Mouse (Mus musculus): ENCODE results near the gene Dennd1c.

Gene Dennd1c

DNA sequence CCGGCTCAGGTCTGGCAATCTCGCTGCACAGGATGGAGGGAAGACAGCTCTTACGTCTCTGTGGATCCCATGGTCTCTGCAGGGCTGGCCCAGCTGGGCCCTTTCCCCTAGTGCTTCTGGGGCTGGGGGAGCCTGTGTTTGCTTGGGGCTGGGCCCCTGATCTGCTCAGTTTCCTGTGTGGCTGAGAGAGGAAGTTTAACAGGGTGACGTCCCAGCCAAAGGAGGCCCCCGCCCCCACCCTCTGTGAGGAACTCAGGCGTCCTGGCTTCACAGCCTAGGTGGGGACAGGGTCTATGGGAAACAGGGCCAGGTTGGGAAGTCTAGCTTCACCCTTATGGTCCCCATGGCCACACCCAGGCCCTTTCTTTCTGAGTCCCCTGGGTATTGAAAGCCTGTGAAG lies at the start of gene Dennd1c:
TSS of gene Dennd1c (minus strand) at position 179 of the 400 bp plus-strand sequence.
- DNase-seq (ENCODE audit: low spot score), result no peak

DNA sequence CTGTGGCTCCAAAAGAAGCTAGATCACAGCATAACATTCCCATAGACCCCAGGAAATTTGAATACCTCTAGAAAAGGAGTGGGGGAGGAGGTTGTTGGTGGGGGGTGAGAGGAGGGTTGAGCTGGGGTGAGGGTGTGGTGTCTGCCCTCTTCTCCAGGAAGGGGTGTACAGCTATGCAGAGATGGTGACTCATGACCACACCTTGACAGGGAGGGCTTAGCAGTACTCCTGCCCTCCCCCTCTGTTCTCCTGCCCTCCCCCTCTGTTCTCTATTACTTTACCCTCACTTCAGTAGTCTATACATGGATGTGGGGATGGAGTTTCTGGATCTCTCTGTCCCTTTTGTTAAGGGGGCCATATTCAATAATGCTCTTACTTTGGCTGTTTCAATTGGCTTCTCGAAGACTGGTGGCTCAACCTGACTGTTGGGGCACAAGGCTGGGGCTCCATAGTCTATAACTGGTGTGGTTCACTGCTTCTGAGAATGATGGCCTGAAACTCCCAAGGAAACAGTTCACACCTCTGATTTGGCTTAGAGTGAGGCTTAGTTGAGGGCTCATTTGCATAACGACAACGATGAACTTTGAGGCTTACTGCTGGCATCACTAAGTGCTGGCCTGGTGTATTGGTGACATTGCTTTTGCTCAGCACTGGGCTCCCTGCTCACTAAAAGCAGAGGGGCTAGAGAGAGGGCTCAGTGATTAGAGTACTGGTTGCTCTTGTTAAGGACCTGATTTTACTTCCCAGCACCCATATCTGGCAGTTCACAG lies 47.7 kb upstream of the Dennd1c start:
- DNase-seq (ENCODE audit: low spot score), result no peak

- DNase-seq (ENCODE audit: low spot score), result no peak
These were observed 46.5 kb upstream of the Dennd1c start for GRCm38 (mm10) chr17:57124792-57125191.

DNA sequence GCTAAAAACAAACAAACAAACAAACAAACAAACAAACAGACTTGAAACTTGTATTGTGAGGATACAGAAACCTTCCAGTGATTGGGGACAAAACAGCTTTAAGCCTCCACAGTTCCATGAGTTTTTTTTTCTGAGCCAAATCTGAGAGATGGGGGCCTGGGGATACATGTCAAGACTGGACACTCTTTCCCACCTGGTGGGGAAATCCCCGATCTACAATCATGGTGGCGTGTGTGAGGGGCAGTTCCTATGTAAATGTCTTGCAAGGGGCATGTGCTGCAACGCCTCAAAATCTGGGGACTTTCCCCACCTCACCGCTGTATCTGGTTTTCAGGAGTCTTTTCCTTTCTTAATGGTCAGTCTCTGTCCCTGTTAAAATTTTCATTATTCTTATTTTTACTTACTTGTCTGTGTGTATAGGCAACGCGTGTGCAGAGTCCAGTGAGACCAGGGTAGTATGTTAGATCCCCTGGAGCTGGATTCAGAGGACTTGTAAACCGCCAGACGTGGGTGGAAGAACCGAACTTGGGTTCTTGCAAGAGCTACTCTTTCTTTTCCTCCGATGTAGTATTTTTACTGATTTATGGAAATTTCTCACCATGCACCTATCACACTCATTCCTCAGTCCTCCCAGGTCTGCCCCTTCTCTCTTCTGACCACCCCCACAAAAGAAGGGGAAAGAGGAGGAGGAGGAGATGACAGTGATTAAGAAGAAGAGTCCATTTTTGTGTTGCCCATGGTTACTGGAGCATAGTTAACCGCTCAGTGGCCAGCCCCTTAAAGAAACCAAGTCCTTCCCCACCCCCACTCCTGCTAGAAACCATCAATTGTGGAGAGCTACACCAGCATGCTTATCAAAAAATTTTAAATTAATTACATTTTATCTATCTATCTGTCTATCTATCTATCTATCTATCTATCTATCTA lies 45.1 kb upstream of the Dennd1c start:
- DNase-seq (ENCODE audit: low spot score), result no peak

GRCm38 (mm10) chr17:57121856-57122255 lies 43.5 kb upstream of the Dennd1c start:
- no peak for DNase-seq (ENCODE audit: low spot score)

- peak; percentile 60 for DNase-seq (ENCODE audit: low spot score)
These were observed 40.4 kb upstream of the Dennd1c start for GRCm38 (mm10) chr17:57118524-57119349.

DNA sequence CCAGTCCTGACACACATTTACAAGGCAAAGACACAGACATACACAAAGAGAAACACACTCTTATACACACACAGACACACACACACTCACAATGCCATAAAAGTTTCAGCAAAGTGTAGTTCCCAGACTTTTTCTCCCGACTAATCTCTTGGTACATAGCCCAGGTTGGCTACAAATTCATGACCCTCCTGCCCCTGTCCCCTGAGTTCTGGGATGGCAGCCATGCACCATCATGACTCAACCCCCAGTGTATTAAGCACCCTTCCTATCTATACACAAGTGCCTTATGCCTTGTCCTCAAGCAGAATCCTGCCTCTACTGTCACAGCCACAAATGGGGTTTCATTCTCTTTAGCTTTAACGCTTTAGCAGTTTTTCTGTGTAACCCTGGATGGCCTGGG lies 38.5 kb upstream of the Dennd1c start:
- no peak for DNase-seq (ENCODE audit: low spot score)

GRCm38 (mm10) chr17:57112768-57113474 lies 34.6 kb upstream of the Dennd1c start:
- DNase-seq (ENCODE audit: low spot score), result no peak

- DNase-seq (ENCODE audit: low spot score), result no peak
These were observed 31.7 kb upstream of the Dennd1c start for GRCm38 (mm10) chr17:57110005-57110404.

DNA sequence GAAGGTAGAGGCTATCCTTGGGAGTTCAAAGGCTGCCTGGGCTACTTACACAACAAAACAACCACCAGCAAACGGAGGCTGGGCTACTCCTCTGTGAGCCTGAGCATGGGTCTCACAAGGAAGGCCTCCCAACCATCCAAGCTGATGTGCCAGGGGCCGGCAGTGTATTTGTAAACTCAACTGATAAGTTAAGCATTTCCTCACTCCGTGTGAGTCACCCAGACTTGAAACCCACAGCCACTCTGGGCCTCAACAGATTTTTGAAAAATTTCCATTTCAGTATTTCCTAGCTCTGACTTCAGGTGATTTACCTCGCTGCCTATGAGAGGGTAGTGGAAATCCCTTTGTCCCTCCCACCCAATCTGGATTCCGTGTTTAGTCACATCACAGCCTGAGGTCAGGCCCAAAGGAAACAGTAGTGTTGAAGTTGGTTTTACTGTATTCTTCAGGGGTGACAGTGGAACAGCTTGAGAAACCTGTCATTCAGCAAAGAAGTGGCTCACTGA lies 30.4 kb upstream of the Dennd1c start:
- DNase-seq (ENCODE audit: low spot score), result no peak

- DNase-seq (ENCODE audit: low spot score), result no peak
These were observed 29.8 kb upstream of the Dennd1c start for GRCm38 (mm10) chr17:57108040-57108665.

DNA sequence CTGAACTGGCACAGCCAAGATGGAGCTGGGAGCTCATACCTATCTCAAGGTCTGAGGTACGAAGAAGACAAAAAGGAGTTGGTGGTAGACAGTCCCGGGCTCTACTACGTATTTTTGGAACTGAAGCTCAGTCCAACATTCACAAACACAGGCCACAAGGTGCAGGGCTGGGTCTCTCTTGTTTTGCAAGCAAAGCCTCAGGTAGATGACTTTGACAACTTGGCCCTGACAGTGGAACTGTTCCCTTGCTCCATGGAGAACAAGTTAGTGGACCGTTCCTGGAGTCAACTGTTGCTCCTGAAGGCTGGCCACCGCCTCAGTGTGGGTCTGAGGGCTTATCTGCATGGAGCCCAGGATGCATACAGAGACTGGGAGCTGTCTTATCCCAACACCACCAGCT lies 28.8 kb upstream of the Dennd1c start:
- DNase-seq (ENCODE audit: low spot score), result no peak

GRCm38 (mm10) chr17:57106035-57106368 lies 27.7 kb upstream of the Dennd1c start:
- DNase-seq (ENCODE audit: low spot score), result no peak

GRCm38 (mm10) chr17:57105181-57106034 lies 27.1 kb upstream of the Dennd1c start, which contains the start of gene Tnfsf9:
Gene Tnfsf9, plus strand, starts transcription at chr17:57105325.
- no peak for DNase-seq (ENCODE audit: low spot score)

- DNase-seq (ENCODE audit: low spot score), result no peak
These were observed 26.2 kb upstream of the Dennd1c start for GRCm38 (mm10) chr17:57104496-57104895.

DNA sequence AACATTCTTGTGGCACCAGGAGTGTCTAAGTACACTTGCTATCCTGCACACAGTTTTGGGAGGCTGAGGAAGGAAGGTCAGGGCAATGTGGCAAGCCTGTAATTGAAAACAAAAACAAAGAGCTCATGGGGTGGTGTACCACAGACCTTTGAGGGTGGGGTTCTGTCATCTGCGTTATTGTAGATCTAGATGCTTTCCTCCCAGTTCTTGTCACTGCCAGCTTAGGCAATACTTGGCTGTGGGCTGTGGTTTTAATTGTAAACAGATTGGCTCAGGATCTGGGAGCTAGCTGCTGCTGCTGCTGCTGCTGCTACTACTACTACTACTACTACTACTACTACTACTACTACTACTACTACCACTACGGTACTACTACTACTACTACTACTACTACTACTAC lies 24.0 kb upstream of the Dennd1c start:
- no peak for DNase-seq (ENCODE audit: low spot score)

DNA sequence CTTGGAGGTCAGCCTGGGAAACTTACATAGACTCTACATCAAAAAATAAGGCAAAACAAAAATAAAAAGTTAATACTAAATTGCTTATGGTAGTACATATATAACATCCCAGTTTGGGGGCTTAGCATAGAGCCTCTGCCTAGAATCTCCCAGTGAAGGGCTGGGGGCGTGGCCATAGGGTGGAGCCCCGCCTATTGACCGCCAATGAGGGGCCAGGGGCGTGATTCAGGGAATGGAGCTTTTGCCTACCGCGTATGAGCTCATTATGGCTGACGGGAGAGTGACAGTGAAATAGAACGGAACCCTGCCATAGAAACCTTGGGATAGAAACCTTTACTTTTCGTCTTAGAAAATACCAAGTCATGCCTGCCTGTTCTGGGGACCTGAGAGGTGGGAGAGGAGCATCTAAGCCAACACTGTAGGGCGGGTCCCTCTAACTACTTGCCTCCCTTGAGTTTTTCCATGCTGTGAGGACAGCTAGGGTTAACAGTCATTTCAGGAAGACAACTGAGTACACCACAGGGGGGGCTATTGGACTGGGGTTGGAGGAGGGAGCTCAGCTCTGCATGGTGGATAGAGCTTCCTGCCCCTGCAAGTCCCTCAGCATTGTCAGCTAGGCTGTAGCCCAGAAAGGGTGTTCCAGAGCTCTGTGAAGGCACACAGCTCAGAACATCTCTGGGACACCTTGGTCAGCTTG lies 21.5 kb upstream of the Dennd1c start:
- DNase-seq (ENCODE audit: low spot score), result peak; percentile 53

DNA sequence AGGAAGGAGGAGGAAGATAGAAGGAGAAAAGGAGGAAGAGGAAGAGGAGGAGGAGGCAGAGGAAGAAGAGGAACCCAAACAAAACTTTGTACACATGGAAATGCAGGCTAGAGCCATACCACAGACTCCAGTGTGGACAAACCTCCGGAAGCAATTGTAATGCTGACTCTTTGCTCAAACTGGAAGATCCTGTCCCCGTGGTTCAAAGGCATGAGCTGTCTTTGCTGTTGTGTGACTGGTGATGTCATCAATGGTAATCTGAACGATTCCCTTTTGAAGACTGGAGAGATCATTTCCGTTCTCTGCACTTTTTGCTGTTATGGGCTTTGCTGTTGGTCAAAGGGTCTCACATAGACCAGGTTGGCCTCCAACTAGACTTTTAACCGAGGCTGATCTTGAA lies 20.0 kb upstream of the Dennd1c start:
- no peak for DNase-seq (ENCODE audit: low spot score)

DNA sequence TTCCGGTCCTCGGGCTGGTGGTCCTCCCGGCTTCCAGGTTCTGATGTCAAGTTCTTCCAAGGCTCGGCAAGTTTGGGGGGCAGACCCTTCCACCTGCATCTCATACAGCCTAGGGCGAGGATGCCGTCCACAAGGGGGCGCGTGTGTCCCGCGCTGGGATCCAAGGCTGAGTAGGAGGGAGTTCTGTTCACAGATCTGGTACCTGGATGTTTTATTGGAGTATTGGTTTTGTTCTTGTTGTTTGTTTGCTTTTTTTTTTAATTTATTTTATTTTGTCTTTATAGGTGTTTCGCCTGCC lies 18.3 kb upstream of the Dennd1c start:
- peak; percentile 65 for DNase-seq (ENCODE audit: low spot score)

All from c-Kit-positive CD71-positive TER-119-positive erythroid progenitor cells, embryonic 14.5 days (primary cell).